Mouse (Mus musculus) MEL (cell line): ENCODE measurements at regions not wholly inside any gene's neighbourhood (a gene's known extent, or its start where the extent isn't known, plus 50 kb on each side); places are given as distances from the start of the nearest gene placed in this dataset.

Experiments
- CTCF ChIP-seq, 3 experiments: IDR thresholded peaks in 2 of 3; conservative IDR thresholded peaks in 1 of 3; 2 replicates each; pipeline ENCODE4 v1.5.1; 2011 to 2012; ENCODE audit warnings: low read length in 3 of 3, low read depth in 2 of 3, mild to moderate bottlenecking in 2 of 3, improper control_type of control experiment in 1 of 3, inconsistent platforms in 1 of 3, mixed read lengths in 1 of 3, moderate library complexity in 1 of 3; ENCODE audit not compliant: control insufficient read depth in 1 of 3, insufficient read depth in 1 of 3, poor library complexity in 1 of 3, severe bottlenecking in 1 of 3
- ELF1 ChIP-seq: IDR thresholded peaks from 2 replicates; pipeline ENCODE4 v1.6.1; 2014; ENCODE audit warnings: low read depth, mild to moderate bottlenecking, inconsistent platforms, low read length, improper control_type of control experiment, moderate library complexity
- GATA1 ChIP-seq: IDR thresholded peaks from 2 replicates; pipeline ENCODE4 v1.6.1; 2011; ENCODE audit warnings: low read depth, low read length, improper control_type of control experiment
- KAT2A ChIP-seq: conservative IDR thresholded peaks from 2 replicates; pipeline ENCODE4 v1.6.1; 2012; ENCODE audit warnings: low read depth, low read length, improper control_type of control experiment, inconsistent platforms
- MXI1 ChIP-seq: IDR thresholded peaks from 2 replicates; pipeline ENCODE4 v1.6.1; 2011; ENCODE audit warnings: mild to moderate bottlenecking, low read depth, low read length, improper control_type of control experiment
- NRF1 ChIP-seq: IDR thresholded peaks from 2 replicates; pipeline ENCODE4 v1.6.1; 2014; ENCODE audit warnings: low read depth, mild to moderate bottlenecking, inconsistent platforms, low read length, improper control_type of control experiment, moderate library complexity; ENCODE audit not compliant: poor library complexity, insufficient read depth, severe bottlenecking
- RCOR1 ChIP-seq: IDR thresholded peaks from 2 replicates; pipeline ENCODE4 v1.6.1; 2012; ENCODE audit warnings: low read depth, mild to moderate bottlenecking, inconsistent platforms, low read length, improper control_type of control experiment
- ZC3H11A ChIP-seq: IDR thresholded peaks from 2 replicates; pipeline ENCODE4 v1.6.1; 2012; ENCODE audit warnings: low read depth, mild to moderate bottlenecking, inconsistent platforms, low read length, improper control_type of control experiment

GRCm38 (mm10) chr3:20776964-20777304, 410.0 kb upstream of the Agtr1b start:
- TF ChIP-seq ELF1 (no peak), NRF1 (no peak), MXI1 (no peak), CTCF (IDR thresholded peaks at IDR 0.05 in 2 of 3, conservative IDR thresholded peaks at IDR 0.05 in 1 of 3; ENCODE audit: control insufficient read depth in 1 of 3, insufficient read depth in 1 of 3, low read depth in 2 of 3, low read length in 3 of 3, poor library complexity in 1 of 3, severe bottlenecking in 1 of 3) (no peak), KAT2A (no peak), GATA1 (no peak), ZC3H11A (no peak), RCOR1 (no peak)
